Mouse (Mus musculus): ENCODE results near the gene Tubb4b.
A peak's percentile ranks its signal among the peaks of the same experiment; 100 is the strongest.

- TF ChIP-seq CTCF (IDR thresholded peaks at IDR 0.05; ENCODE audit: low read depth) (peak; percentile 40), EP300 (IDR thresholded peaks at IDR 0.05; ENCODE audit: low read depth) (no peak)
Observed at GRCm38 (mm10) chr2:25271827-25272511, 47.5 kb upstream of the Tubb4b start, which contains the start of the genes Ssna1 and Anapc2.

All from heart, postnatal 0 days (tissue).